Mouse (Mus musculus): Measurements from ENCODE around the gene Smg6. TPM values are rescaled to one million over a fixed set of nuclear protein-coding genes. Genes with fewer than 3 reads are reported as not detected.

Gene Smg6
- polyA plus RNA-seq, 1 experiment from 2014 or later: 19.9 TPM

DNA sequence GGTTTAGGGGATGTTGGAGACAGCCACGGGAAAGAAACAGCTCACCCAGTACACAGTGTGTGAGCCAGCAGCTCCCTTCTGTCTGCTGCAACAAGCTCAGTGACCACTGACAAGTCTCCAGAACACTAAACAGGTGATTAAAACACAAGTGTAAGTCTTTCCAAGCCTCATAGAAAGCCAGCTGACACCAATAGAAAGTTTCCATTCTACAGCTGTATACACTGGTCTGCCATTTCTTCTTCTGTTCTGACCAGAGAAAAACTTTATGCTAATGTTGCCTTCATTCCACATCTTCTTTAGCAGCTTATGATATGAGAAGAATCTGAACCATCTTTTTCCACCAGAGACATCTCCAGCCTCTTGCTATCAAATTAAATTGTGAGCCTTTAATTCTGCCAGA, 195.7 kb downstream of the Smg6 start:
- Histone ChIP-seq H3K4me2 (replicated peaks; ENCODE audit: low read depth, low read length) (no peak overlapping the region), H3K36me3 (ENCODE audit: control insufficient read depth, insufficient read depth, low read length) (no peaks in the 10 kb centered on the region), H3K4me3 (ENCODE audit: low read depth, low read length) (no peak overlapping the region), H3K9me3 (ENCODE audit: control insufficient read depth, low read depth, low read length) (no peaks in the 10 kb centered on the region), H3K27ac (ENCODE audit: low read length) (no peak overlapping the region), H3K27me3 (ENCODE audit: control insufficient read depth, insufficient read depth, low read length) (no peaks in the 10 kb centered on the region), H3K9ac (replicated peaks; ENCODE audit: low read depth, low read length) (no peak overlapping the region), H3K4me1 (ENCODE audit: control insufficient read depth, insufficient read depth, low read length) (no peaks in the 10 kb centered on the region)
- no peak for ATAC-seq (ENCODE audit: insufficient number of reproducible peaks, insufficient read depth, low FRiP score, low read depth)
- WGBS: 56% methylated on average over 1 of the region's 1 CpGs

DNA sequence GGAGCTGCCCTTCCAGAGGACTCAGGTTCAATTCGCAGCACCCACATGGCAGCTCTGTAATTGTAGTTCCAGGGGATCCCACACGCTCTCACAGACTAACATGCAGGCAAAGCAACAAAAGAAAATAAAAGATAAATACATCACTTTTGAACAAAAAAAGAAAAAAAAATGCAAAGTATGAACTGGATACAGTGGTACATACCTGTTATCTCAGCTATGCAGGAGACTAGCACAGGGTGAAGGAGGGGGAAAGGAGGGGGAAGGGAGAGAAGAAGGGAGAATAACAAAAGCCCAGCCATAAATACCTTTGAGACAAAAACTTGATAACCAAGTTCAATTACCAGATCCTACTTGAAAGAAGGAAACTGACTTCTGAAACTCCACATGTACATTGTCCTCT, 198.8 kb downstream of the Smg6 start:
- H3K4me2 ChIP-seq (replicated peaks; ENCODE audit: low read depth, low read length): no peak overlapping the region
- no peaks in the 10 kb centered on the region for H3K4me1 ChIP-seq (ENCODE audit: control insufficient read depth, insufficient read depth, low read length)
- ATAC-seq (ENCODE audit: insufficient number of reproducible peaks, insufficient read depth, low FRiP score, low read depth): no peak
- no peak overlapping the region for H3K9ac ChIP-seq (replicated peaks; ENCODE audit: low read depth, low read length)
- no peaks in the 10 kb centered on the region for H3K27me3 ChIP-seq (ENCODE audit: control insufficient read depth, insufficient read depth, low read length)
- no peaks in the 10 kb centered on the region for H3K36me3 ChIP-seq (ENCODE audit: control insufficient read depth, insufficient read depth, low read length)
- no peaks in the 10 kb centered on the region for H3K9me3 ChIP-seq (ENCODE audit: control insufficient read depth, low read depth, low read length)
- no peak overlapping the region for H3K4me3 ChIP-seq (ENCODE audit: low read depth, low read length)
- no peak overlapping the region for H3K27ac ChIP-seq (ENCODE audit: low read length)
- 85% methylated on average over 2 of the region's 2 CpGs for WGBS

DNA sequence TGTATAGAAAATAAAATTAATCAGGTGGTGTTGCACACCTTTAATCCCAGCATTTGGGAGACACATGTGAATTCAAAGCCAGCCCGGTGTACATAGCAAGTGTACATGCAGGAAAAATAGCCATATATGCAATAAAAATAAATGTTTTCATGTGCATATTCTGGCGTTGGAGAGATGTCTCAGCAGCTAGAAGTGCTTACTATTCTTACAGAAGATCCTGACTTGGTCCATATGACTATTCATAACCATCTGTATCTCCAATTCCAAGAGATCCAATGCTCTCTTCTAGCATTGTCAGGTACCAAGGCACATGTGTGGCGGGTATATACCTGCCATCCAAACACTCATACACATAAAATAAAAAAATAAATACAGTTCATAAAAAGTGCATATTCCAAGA, 200.8 kb downstream of the Smg6 start:
- Histone ChIP-seq H3K36me3 (ENCODE audit: control insufficient read depth, insufficient read depth, low read length) (no peaks in the 10 kb centered on the region), H3K9ac (replicated peaks; ENCODE audit: low read depth, low read length) (no peak overlapping the region), H3K27me3 (ENCODE audit: control insufficient read depth, insufficient read depth, low read length) (no peaks in the 10 kb centered on the region), H3K4me3 (ENCODE audit: low read depth, low read length) (no peak overlapping the region), H3K9me3 (ENCODE audit: control insufficient read depth, low read depth, low read length) (no peaks in the 10 kb centered on the region), H3K4me1 (ENCODE audit: control insufficient read depth, insufficient read depth, low read length) (no peaks in the 10 kb centered on the region), H3K27ac (ENCODE audit: low read length) (no peak overlapping the region), H3K4me2 (replicated peaks; ENCODE audit: low read depth, low read length) (no peak overlapping the region)
- no peak for ATAC-seq (ENCODE audit: insufficient number of reproducible peaks, insufficient read depth, low FRiP score, low read depth)
- 91% methylated on average over 3 of the region's 3 CpGs for WGBS

DNA sequence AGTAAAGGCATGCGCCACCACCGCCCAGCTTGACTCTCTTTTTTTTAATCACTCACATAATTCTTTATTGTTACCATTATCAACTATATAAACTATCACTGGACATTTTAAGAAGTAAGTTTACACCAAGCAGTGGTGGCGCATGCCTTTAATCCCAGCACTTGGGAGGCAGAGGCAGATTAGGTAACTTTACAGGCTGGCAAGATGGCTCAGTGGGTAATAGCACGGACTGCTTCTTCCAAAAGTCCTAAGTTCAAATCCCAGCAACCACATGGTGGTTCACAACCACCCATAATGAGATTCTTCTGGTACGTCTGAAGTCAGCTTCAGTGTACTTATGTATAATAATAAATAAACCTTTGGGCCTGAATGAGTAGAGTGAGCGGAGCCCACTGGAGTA, 203.9 kb downstream of the Smg6 start:
- H3K9me3 ChIP-seq (ENCODE audit: control insufficient read depth, low read depth, low read length): no peaks in the 10 kb centered on the region
- 92% methylated on average over 6 of the region's 6 CpGs for WGBS
- no peaks in the 10 kb centered on the region for H3K27me3 ChIP-seq (ENCODE audit: control insufficient read depth, insufficient read depth, low read length)
- H3K27ac ChIP-seq (ENCODE audit: low read length): no peak overlapping the region
- H3K4me1 ChIP-seq (ENCODE audit: control insufficient read depth, insufficient read depth, low read length): peaks cover 9% of the 10 kb centered on the region; the same call in 1 of the 2 replicates
- no peak overlapping the region for H3K4me2 ChIP-seq (replicated peaks; ENCODE audit: low read depth, low read length)
- no peak for ATAC-seq (ENCODE audit: insufficient number of reproducible peaks, insufficient read depth, low FRiP score, low read depth)
- H3K9ac ChIP-seq (replicated peaks; ENCODE audit: low read depth, low read length): no peak overlapping the region
- H3K36me3 ChIP-seq (ENCODE audit: control insufficient read depth, insufficient read depth, low read length): no peaks in the 10 kb centered on the region
- no peak overlapping the region for H3K4me3 ChIP-seq (ENCODE audit: low read depth, low read length)

DNA sequence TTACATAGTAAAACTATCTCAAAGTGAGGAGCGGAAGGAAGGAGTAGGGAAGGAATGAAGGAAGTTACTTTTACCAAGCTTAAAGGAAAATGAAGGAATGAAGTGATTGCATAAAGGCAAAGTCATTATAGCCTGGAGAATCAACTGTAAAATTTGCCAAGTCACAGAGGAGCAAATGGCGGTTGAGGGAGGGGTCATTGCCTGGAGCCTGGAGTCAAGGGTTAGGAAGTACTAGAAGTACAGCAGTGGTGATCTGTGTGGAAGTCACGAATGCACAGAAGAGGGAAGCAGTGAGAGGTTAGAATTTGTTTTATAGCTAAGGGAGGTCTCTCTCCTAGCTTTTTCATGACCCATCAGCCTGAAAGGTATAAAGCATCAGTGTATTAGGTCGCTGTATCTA, 205.7 kb downstream of the Smg6 start:
- Histone ChIP-seq H3K9ac (replicated peaks; ENCODE audit: low read depth, low read length) (no peak overlapping the region), H3K27ac (ENCODE audit: low read length) (no peak overlapping the region), H3K4me3 (ENCODE audit: low read depth, low read length) (no peak overlapping the region), H3K4me2 (replicated peaks; ENCODE audit: low read depth, low read length) (no peak overlapping the region), H3K9me3 (ENCODE audit: control insufficient read depth, low read depth, low read length) (no peaks in the 10 kb centered on the region), H3K36me3 (ENCODE audit: control insufficient read depth, insufficient read depth, low read length) (no peaks in the 10 kb centered on the region), H3K4me1 (ENCODE audit: control insufficient read depth, insufficient read depth, low read length) (peaks cover 13% of the 10 kb centered on the region; the same call in 1 of the 2 replicates), H3K27me3 (ENCODE audit: control insufficient read depth, insufficient read depth, low read length) (no peaks in the 10 kb centered on the region)
- WGBS: 75% methylated on average over 4 of the region's 4 CpGs
- no peak for ATAC-seq (ENCODE audit: insufficient number of reproducible peaks, insufficient read depth, low FRiP score, low read depth)

DNA sequence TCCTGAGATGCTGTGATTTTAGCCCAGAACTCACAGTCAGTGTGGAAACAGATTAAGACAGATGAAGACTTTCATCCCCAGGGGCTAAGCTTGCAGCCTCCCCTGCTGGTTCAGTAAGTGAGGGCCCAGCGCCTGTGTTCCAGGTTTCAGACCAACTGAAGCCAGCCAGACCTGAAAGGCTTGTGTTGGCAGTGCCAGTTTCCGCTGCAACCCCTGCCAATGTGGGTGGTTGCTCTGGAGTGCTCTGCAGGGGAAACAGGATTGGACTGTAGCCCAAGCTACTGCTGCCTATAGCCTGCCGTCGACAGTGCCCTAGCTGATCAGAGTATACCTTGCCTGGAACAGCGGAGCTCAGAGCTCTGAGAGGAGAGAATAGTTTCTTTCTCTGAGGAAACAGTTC, 206.7 kb downstream of the Smg6 start:
- 81% methylated on average over 5 of the region's 5 CpGs for WGBS
- Histone ChIP-seq H3K27ac (ENCODE audit: low read length) (no peak overlapping the region; the same call in 1 of the 2 replicates), H3K9me3 (ENCODE audit: control insufficient read depth, low read depth, low read length) (no peaks in the 10 kb centered on the region), H3K36me3 (ENCODE audit: control insufficient read depth, insufficient read depth, low read length) (no peaks in the 10 kb centered on the region), H3K9ac (replicated peaks; ENCODE audit: low read depth, low read length) (no peak overlapping the region), H3K27me3 (ENCODE audit: control insufficient read depth, insufficient read depth, low read length) (no peaks in the 10 kb centered on the region), H3K4me2 (replicated peaks; ENCODE audit: low read depth, low read length) (no peak overlapping the region), H3K4me1 (ENCODE audit: control insufficient read depth, insufficient read depth, low read length) (peaks cover 13% of the 10 kb centered on the region; the same call in 1 of the 2 replicates), H3K4me3 (ENCODE audit: low read depth, low read length) (no peak overlapping the region)
- ATAC-seq (ENCODE audit: insufficient number of reproducible peaks, insufficient read depth, low FRiP score, low read depth): no peak

DNA sequence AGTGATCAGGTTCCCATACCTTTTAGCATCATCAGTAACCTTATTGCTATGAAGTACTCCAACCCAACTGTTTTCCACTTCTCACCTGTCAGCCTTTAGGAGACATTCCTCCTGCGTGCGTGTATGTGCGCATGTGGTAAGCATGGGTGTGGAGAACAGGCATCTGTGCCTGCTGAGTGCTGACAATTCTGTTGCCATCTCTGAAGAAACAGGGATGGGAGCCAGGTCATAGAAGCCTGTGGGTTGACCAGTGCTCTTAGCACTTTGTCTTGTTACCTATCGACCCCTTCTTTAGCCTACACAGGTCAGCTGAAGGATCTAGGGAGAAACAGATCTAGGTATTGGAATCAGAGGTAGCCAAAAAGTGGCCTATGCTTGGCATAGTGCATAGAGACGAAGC, 207.8 kb downstream of the Smg6 start:
- no peak overlapping the region for H3K9ac ChIP-seq (replicated peaks; ENCODE audit: low read depth, low read length)
- no peaks in the 10 kb centered on the region for H3K27me3 ChIP-seq (ENCODE audit: control insufficient read depth, insufficient read depth, low read length)
- peaks cover 14% of the 10 kb centered on the region; the same call in 1 of the 2 replicates for H3K4me1 ChIP-seq (ENCODE audit: control insufficient read depth, insufficient read depth, low read length)
- WGBS: 81% methylated on average over 5 of the region's 5 CpGs
- no peak overlapping the region for H3K4me2 ChIP-seq (replicated peaks; ENCODE audit: low read depth, low read length)
- no peaks in the 10 kb centered on the region for H3K36me3 ChIP-seq (ENCODE audit: control insufficient read depth, insufficient read depth, low read length)
- ATAC-seq (ENCODE audit: insufficient number of reproducible peaks, insufficient read depth, low FRiP score, low read depth): no peak
- peak overlapping the region; percentile 46; the same call in 1 of the 2 replicates for H3K27ac ChIP-seq (ENCODE audit: low read length)
- H3K9me3 ChIP-seq (ENCODE audit: control insufficient read depth, low read depth, low read length): no peaks in the 10 kb centered on the region
- no peak overlapping the region for H3K4me3 ChIP-seq (ENCODE audit: low read depth, low read length)

DNA sequence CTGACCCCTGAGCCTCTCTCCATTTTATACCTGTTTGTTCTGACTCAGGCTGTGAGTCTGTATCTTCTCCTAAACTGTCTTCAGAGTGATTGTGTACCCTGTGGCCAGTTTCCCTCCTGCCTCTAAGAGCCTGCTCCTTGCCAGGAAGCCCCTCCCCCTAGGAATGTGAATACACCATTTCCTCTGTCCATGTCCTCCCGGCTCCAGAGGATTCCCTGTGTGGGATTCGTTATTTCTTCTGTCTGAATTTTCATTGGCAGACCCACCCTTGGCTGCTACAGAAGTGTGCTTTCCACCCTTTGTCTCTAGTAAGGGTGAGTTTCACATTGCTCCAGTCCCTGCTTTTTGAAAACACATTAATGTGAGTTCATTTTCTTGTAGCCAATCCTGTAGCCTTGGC, 208.3 kb downstream of the Smg6 start:
- Histone ChIP-seq H3K9ac (replicated peaks; ENCODE audit: low read depth, low read length) (no peak overlapping the region), H3K4me2 (replicated peaks; ENCODE audit: low read depth, low read length) (no peak overlapping the region), H3K27me3 (ENCODE audit: control insufficient read depth, insufficient read depth, low read length) (no peaks in the 10 kb centered on the region), H3K4me1 (ENCODE audit: control insufficient read depth, insufficient read depth, low read length) (peaks cover 19% of the 10 kb centered on the region), H3K9me3 (ENCODE audit: control insufficient read depth, low read depth, low read length) (no peaks in the 10 kb centered on the region), H3K4me3 (ENCODE audit: low read depth, low read length) (no peak overlapping the region), H3K36me3 (ENCODE audit: control insufficient read depth, insufficient read depth, low read length) (no peaks in the 10 kb centered on the region), H3K27ac (ENCODE audit: low read length) (peak overlapping the region; percentile 46; the same call in 1 of the 2 replicates)
- 1% methylated on average over 2 of the region's 2 CpGs for WGBS
- peak; percentile 82; the same call in 1 of the 2 replicates for ATAC-seq (ENCODE audit: insufficient number of reproducible peaks, insufficient read depth, low FRiP score, low read depth)

DNA sequence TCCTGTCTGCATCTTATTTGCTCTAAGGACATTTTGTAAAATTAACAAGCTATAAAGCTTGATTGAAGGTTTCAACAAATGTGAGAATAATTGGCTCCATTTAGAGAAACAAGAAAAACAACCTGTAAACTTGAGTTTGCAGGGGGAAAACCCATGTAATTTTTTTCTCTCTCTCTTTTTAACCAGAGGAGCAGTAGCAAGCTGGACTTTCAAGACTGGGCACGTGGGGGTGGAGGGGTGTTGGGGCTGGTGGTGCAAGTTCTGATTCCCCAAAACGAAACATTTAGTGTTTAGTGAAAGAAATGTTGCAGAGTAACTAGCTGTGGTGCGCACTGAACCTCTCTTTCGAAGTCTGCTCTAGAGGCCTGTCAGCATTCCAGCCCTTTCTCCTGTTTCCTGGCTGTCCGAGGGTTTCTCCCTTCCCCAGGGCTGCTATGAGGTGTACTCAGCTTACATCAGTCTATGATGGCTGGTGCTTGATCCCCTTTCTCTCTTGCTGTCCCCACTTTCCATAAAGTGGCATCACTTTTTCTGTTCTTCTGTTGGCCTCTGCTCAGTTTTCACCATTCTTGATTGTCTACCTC, 209.0 kb downstream of the Smg6 start:
- Histone ChIP-seq H3K27ac (ENCODE audit: low read length) (peak overlapping the region; percentile 46; the same call in 1 of the 2 replicates), H3K4me3 (ENCODE audit: low read depth, low read length) (no peak overlapping the region), H3K9ac (replicated peaks; ENCODE audit: low read depth, low read length) (no peak overlapping the region), H3K36me3 (ENCODE audit: control insufficient read depth, insufficient read depth, low read length) (no peaks in the 10 kb centered on the region), H3K4me1 (ENCODE audit: control insufficient read depth, insufficient read depth, low read length) (peaks cover 26% of the 10 kb centered on the region), H3K9me3 (ENCODE audit: control insufficient read depth, low read depth, low read length) (no peaks in the 10 kb centered on the region), H3K27me3 (ENCODE audit: control insufficient read depth, insufficient read depth, low read length) (no peaks in the 10 kb centered on the region), H3K4me2 (replicated peaks; ENCODE audit: low read depth, low read length) (no peak overlapping the region)
- WGBS: 69% methylated on average over 5 of the region's 5 CpGs
- ATAC-seq (ENCODE audit: insufficient number of reproducible peaks, insufficient read depth, low FRiP score, low read depth): no peak

Measured in stomach, embryonic 14.5 days (tissue).